7 mouse cellular contexts compared by ENCODE assay signal in the genomic region with DNA sequence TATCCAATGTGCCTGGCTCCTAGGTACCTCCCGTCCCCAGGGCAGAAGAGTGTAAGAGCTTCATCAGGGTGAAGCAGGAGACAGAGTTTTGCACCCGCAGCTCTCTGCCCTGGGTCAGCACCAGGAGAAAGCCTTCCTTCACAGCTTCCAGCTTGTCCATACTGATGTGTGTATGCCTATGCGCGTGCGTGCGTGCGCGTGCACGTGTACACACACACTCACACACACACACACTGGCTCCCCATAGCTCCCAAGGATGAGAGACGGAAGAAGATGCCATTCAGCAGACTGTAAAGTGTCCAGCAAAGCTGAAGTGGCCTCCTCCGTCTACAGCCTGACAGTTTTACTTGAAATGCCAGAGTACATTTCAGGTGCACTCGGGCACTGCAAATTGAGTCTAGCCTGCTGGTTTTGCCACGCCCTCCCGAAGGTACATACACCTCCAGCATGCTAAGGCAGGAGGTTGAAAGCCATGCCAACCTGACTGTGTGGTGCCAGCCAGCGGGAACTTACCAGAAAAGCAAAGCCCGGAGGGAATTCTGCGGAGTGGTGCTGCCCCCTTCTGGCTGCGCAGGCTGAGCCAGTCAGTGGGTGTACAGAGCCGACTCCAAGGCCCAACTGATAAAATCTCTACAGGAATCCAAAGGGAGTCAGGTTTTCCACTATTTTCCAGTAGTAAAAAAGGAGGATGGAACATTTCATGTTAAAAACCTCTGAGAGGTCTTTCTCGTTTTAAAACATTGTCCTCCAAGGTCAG.
DNase-seq lines count a peak whose midpoint lies in the region; ATAC-seq and TF ChIP-seq lines count a peak whose summit lies in the region.

No protein-coding gene starts in this region.

- WGBS in intestine, embryonic 15.5 days = 40% methylated on average over 20 of the region's 20 CpGs
- WGBS in midbrain, embryonic 10.5 days = 37% methylated on average over 20 of the region's 20 CpGs
- WGBS in small intestine, adult 2 months = 31% methylated on average over 20 of the region's 20 CpGs

- no peak overlapping the region for H3K27ac ChIP-seq in intestine, embryonic 15.5 days
- peak overlapping the region; percentile 86 for H3K27ac ChIP-seq in midbrain, embryonic 10.5 days (replicated peaks)
- no peak overlapping the region for H3K27ac ChIP-seq in small intestine, adult 2 months (ENCODE audit: insufficient read depth, low read depth, low read length)

- no peak overlapping the region for H3K4me2 ChIP-seq in intestine, embryonic 15.5 days (replicated peaks)

- no peak overlapping the region for H3K9ac ChIP-seq in intestine, embryonic 15.5 days

- 0 out of 2 replicates have a peak, but pooled peaks cover 3% of the 10 kb centered on the region for H3K4me1 ChIP-seq in intestine, embryonic 15.5 days (replicated peaks)
- peaks cover 36% of the 10 kb centered on the region for H3K4me1 ChIP-seq in midbrain, embryonic 10.5 days
- H3K4me1 ChIP-seq in small intestine, adult 2 months (ENCODE audit: control insufficient read depth, insufficient read depth, insufficient read length, low read length) = peaks cover 3% of the 10 kb centered on the region; the same call in 1 of the 2 replicates

- intact Hi-C loops in left cerebral cortex, postnatal 14 days (cut with DNase I) = loop anchor here (1.0 to 5.0 kb wide), 5 partner anchors 193 to 372 kb away; no protein-coding TSS in a partner anchor

- TF ChIP-seq CTCF in small intestine, adult 2 months (IDR thresholded peaks at IDR 0.05; ENCODE audit: extremely low read depth, insufficient read length, insufficient replicate concordance, low read depth, low read length) = peak; percentile 98

- H3K27me3 ChIP-seq in intestine, embryonic 15.5 days (replicated peaks) = no peaks in the 10 kb centered on the region
- H3K27me3 ChIP-seq in midbrain, embryonic 10.5 days (ENCODE audit: low read depth, poor library complexity, severe bottlenecking) = peaks cover 76% of the 10 kb centered on the region
- H3K27me3 ChIP-seq in small intestine, adult 2 months (ENCODE audit: control insufficient read depth, insufficient read depth, low read length) = no peaks in the 10 kb centered on the region

- H3K36me3 ChIP-seq in intestine, embryonic 15.5 days = no peaks in the 10 kb centered on the region
- no peaks in the 10 kb centered on the region for H3K36me3 ChIP-seq in midbrain, embryonic 10.5 days
- no peaks in the 10 kb centered on the region for H3K36me3 ChIP-seq in small intestine, adult 2 months (ENCODE audit: control insufficient read depth, insufficient read depth, low read length)

- DNase-seq in adrenal gland, adult 2 months = peak; percentile 88
- peak; percentile 52 for DNase-seq in embryo, embryonic 11.5 days (ENCODE audit: low read depth, low spot score)
- peak; percentile 60 to 79 for DNase-seq in gastrocnemius, postnatal 4 days (ENCODE audit: low spot score in 2 of 2)
- DNase-seq in left cerebral cortex, postnatal 14 days (ENCODE audit: low spot score in 2 of 2) = peak; percentile 90 to 94
- peak; percentile 87 for DNase-seq in midbrain, embryonic 10.5 days (ENCODE audit: low spot score)

- ATAC-seq in intestine, embryonic 15.5 days = peak; percentile 81

- TF ChIP-seq POLR2A in small intestine, adult 2 months (IDR thresholded peaks at IDR 0.05; ENCODE audit: low read depth, low read length) = no peak

- no peaks in the 10 kb centered on the region for H3K9me3 ChIP-seq in intestine, embryonic 15.5 days
- H3K9me3 ChIP-seq in midbrain, embryonic 10.5 days (replicated peaks) = no peaks in the 10 kb centered on the region

- H3K4me3 ChIP-seq in intestine, embryonic 15.5 days (replicated peaks) = no peak overlapping the region
- H3K4me3 ChIP-seq in midbrain, embryonic 10.5 days = peak overlapping the region; percentile 46
- H3K4me3 ChIP-seq in small intestine, adult 2 months (ENCODE audit: low read depth, low read length) = no peak overlapping the region
